Mouse (Mus musculus): ENCODE measurements at regions not wholly inside any gene's neighbourhood (a gene's known extent, or its start where the extent isn't known, plus 50 kb on each side); places are given as distances from the start of the nearest gene placed in this dataset.

DNA sequence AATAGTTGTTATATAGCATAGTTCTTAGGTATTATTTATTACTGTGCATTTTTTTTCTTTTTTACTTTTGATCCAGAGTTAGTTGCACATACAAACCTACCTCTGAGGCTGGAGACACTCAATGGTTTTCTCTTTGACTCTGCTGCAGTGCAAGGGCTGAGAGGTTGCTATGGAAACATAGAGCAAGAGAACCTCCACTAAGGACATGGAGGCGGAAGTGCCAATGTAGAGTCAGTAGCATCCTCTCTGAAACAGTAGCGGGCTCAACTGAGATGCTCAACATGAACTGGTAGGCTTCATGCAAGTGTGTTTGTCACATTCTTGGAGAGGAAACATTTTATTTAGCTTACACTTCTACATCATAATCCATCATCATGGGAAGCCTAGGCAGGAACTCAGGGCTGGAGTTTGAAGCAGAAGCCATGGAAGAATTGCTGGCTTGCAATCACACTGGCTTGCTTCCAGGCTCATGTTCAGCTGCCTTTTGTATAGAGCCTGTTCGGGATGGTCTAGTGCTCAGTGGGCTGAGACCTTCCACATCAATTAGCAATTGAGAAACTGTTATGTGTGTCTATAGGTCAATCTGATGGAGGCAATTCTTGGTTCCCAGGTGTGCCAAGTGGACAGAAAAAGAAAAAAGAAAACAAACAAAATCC is 2222.4 kb downstream of the 4930444P10Rik start:
- no peak for DNase-seq
- Histone ChIP-seq H3K36me3 (replicated peaks; ENCODE audit: insufficient read depth, low read length) (no peaks in the 10 kb centered on the region), H3K4me3 (ENCODE audit: low read depth, low read length) (no peak overlapping the region), H3K27ac (ENCODE audit: low read depth) (no peak overlapping the region), H3K9me3 (ENCODE audit: low read length) (no peaks in the 10 kb centered on the region), H3K27me3 (ENCODE audit: insufficient read depth, low read length) (no peaks in the 10 kb centered on the region), H3K9ac (replicated peaks) (no peak overlapping the region), H3K4me2 (ENCODE audit: low read depth, low read length) (no peak overlapping the region), H3K4me1 (ENCODE audit: insufficient read depth) (no peaks in the 10 kb centered on the region)
- ATAC-seq, result no peak
- 87% methylated on average over 3 of the region's 3 CpGs for WGBS (ENCODE audit: insufficient replicate concordance)
- no peak for TF ChIP-seq CTCF (IDR thresholded peaks at IDR 0.05; ENCODE audit: low read depth)
- no peak for TF ChIP-seq EP300 (IDR thresholded peaks at IDR 0.05; ENCODE audit: low read depth)

DNA sequence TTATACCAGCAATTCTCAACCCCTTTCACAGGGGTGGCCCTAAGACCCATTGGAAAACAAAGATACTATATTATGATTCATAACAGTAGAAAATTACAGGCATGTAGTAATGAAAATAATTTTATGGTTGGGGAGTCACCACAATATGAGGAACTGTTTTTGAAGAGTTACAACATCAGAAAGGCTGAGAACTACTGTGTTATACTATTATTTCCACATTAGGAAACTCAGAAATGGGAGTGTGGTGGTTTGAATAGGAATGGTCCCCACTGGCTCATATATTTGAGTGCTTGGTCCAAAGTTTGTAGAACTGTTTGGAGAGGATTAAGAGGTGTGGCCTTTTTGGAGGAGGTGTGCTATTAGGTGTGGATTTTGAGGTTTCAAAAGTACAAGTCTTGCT is 2227.4 kb downstream of the 4930444P10Rik start:
- no peaks in the 10 kb centered on the region for H3K36me3 ChIP-seq (replicated peaks; ENCODE audit: insufficient read depth, low read length)
- no peaks in the 10 kb centered on the region for H3K4me1 ChIP-seq (ENCODE audit: insufficient read depth)
- no peak overlapping the region for H3K4me3 ChIP-seq (ENCODE audit: low read depth, low read length)
- no peak overlapping the region for H3K9ac ChIP-seq (replicated peaks)
- H3K27me3 ChIP-seq (ENCODE audit: insufficient read depth, low read length), result no peaks in the 10 kb centered on the region
- no peak overlapping the region for H3K27ac ChIP-seq (ENCODE audit: low read depth)
- DNase-seq, result no peak
- no peak overlapping the region for H3K4me2 ChIP-seq (ENCODE audit: low read depth, low read length)
- TF ChIP-seq EP300 (IDR thresholded peaks at IDR 0.05; ENCODE audit: low read depth), result no peak
- TF ChIP-seq CTCF (IDR thresholded peaks at IDR 0.05; ENCODE audit: low read depth), result no peak
- H3K9me3 ChIP-seq (ENCODE audit: low read length), result no peaks in the 10 kb centered on the region
- no peak for ATAC-seq

DNA sequence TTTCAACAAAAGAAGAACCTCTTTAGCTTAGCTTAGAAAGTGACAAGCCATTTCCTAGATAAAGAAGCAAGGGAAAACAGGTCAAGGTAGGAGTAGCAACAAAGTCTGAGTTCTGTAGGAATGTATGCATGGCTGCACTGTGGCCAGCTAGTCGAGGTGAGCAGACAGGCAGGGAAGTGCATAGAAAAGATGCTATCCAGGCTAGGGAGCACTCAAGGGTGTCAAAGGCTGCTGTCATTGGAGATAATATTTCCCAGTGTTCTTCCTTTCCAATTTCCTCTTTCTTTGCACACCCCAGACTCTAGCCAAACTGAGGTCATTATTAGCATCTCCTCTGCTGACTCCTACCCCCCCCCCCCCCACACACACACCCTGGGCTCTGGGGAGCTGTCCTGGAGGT is 2229.4 kb downstream of the 4930444P10Rik start:
- 31% methylated on average over 1 of the region's 1 CpGs for WGBS (ENCODE audit: insufficient replicate concordance)
- TF ChIP-seq EP300 (IDR thresholded peaks at IDR 0.05; ENCODE audit: low read depth), result no peak
- TF ChIP-seq CTCF (IDR thresholded peaks at IDR 0.05; ENCODE audit: low read depth), result no peak
- no peak for ATAC-seq

DNA sequence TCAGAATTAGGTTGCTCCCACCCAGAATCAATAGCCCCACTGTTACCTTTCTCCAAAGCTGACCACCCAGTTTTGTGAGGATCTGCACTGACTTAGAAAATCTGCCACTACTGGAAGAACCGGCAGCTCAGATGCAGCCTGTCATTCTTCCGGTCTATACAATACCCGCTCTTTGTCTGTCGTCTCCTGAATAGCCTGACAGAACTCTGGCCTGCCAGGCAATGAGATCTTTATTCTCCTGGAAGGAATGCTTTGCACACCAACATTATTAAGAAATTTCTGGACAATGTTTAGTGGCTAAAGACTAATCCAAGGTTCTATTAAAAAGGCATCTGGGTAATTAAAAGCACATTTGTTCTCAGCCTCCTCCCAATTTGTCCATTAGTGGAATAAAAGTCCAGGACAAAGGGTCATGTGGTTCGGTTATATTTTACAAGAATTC is 2232.0 kb downstream of the 4930444P10Rik start:
- no peaks in the 10 kb centered on the region for H3K27me3 ChIP-seq (ENCODE audit: insufficient read depth, low read length)
- WGBS (ENCODE audit: insufficient replicate concordance), result 71% methylated on average over 5 of the region's 5 CpGs
- no peak for DNase-seq
- no peak overlapping the region for H3K4me2 ChIP-seq (ENCODE audit: low read depth, low read length)
- H3K4me3 ChIP-seq (ENCODE audit: low read depth, low read length), result no peak overlapping the region
- no peak overlapping the region for H3K27ac ChIP-seq (ENCODE audit: low read depth)
- H3K4me1 ChIP-seq (ENCODE audit: insufficient read depth), result no peaks in the 10 kb centered on the region
- TF ChIP-seq EP300 (IDR thresholded peaks at IDR 0.05; ENCODE audit: low read depth), result no peak
- no peak for TF ChIP-seq CTCF (IDR thresholded peaks at IDR 0.05; ENCODE audit: low read depth)
- H3K9me3 ChIP-seq (ENCODE audit: low read length), result no peaks in the 10 kb centered on the region
- no peaks in the 10 kb centered on the region for H3K36me3 ChIP-seq (replicated peaks; ENCODE audit: insufficient read depth, low read length)
- ATAC-seq, result no peak
- H3K9ac ChIP-seq (replicated peaks), result no peak overlapping the region

More for the DNA sequence above, 2229.4 kb downstream of the 4930444P10Rik start:
- Histone ChIP-seq H3K27ac (ENCODE audit: low read depth) (no peak overlapping the region), H3K9me3 (ENCODE audit: low read length) (no peaks in the 10 kb centered on the region), H3K27me3 (ENCODE audit: insufficient read depth, low read length) (no peaks in the 10 kb centered on the region), H3K4me1 (ENCODE audit: insufficient read depth) (no peaks in the 10 kb centered on the region), H3K4me2 (ENCODE audit: low read depth, low read length) (no peak overlapping the region), H3K4me3 (ENCODE audit: low read depth, low read length) (no peak overlapping the region), H3K36me3 (replicated peaks; ENCODE audit: insufficient read depth, low read length) (no peaks in the 10 kb centered on the region), H3K9ac (replicated peaks) (no peak overlapping the region)
- no peak for DNase-seq

DNA sequence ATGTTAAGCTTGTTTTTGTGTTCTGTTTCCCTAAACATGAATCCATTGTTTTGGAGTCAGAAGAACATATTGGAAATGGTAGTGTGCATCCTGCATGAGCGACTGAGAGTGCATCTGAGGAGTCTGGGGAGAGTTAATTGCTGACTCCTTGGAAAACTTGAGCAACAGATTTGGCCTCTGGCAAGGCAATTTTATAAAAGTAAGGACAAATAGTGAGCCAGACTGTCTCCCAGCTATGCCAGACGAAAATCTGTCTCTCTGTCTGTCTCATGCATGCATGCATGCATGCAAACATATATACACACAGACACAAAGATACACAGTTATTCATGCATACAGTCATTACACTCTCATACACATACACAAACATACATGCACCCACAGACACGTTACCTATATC is 2232.7 kb downstream of the 4930444P10Rik start:
- ATAC-seq (no peak), DNase-seq (no peak)
- Histone ChIP-seq H3K36me3 (replicated peaks; ENCODE audit: insufficient read depth, low read length) (no peaks in the 10 kb centered on the region), H3K9ac (replicated peaks) (no peak overlapping the region), H3K9me3 (ENCODE audit: low read length) (no peaks in the 10 kb centered on the region), H3K27ac (ENCODE audit: low read depth) (no peak overlapping the region), H3K4me3 (ENCODE audit: low read depth, low read length) (no peak overlapping the region), H3K4me2 (ENCODE audit: low read depth, low read length) (no peak overlapping the region), H3K4me1 (ENCODE audit: insufficient read depth) (no peaks in the 10 kb centered on the region), H3K27me3 (ENCODE audit: insufficient read depth, low read length) (no peaks in the 10 kb centered on the region)
- no peak for TF ChIP-seq CTCF (IDR thresholded peaks at IDR 0.05; ENCODE audit: low read depth)
- no peak for TF ChIP-seq EP300 (IDR thresholded peaks at IDR 0.05; ENCODE audit: low read depth)
- WGBS (ENCODE audit: insufficient replicate concordance), result 58% methylated on average over 3 of the region's 3 CpGs

DNA sequence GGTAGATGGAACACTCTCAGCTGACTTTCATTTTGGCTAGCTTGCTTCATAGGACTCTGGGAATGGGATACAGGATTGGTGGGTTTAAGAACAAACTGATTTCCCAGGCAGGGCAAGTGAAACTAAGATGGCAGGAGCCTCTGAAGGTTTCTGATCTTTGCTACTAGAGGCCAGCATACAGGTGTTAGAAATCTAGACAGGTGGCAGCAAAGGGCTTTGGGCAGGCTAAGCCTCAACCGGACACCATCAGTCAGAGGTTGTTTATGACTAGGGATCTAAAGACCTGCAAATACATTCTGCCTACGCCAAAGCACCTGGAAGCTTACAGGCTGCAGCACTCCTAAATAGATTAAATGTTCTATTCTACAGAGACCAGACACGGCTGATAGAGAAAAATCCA is 2233.4 kb downstream of the 4930444P10Rik start:
- H3K27me3 ChIP-seq (ENCODE audit: insufficient read depth, low read length), result no peaks in the 10 kb centered on the region
- DNase-seq (no peak), ATAC-seq (no peak)
- no peak overlapping the region for H3K4me3 ChIP-seq (ENCODE audit: low read depth, low read length)
- no peak overlapping the region for H3K4me2 ChIP-seq (ENCODE audit: low read depth, low read length)
- no peak overlapping the region for H3K9ac ChIP-seq (replicated peaks)
- no peaks in the 10 kb centered on the region for H3K9me3 ChIP-seq (ENCODE audit: low read length)
- no peaks in the 10 kb centered on the region for H3K4me1 ChIP-seq (ENCODE audit: insufficient read depth)
- no peak overlapping the region for H3K27ac ChIP-seq (ENCODE audit: low read depth)
- 59% methylated on average over 3 of the region's 3 CpGs for WGBS (ENCODE audit: insufficient replicate concordance)
- TF ChIP-seq CTCF (IDR thresholded peaks at IDR 0.05; ENCODE audit: low read depth) (peak; percentile 13; the same call in 1 of the 2 replicates), EP300 (IDR thresholded peaks at IDR 0.05; ENCODE audit: low read depth) (no peak)
- H3K36me3 ChIP-seq (replicated peaks; ENCODE audit: insufficient read depth, low read length), result no peaks in the 10 kb centered on the region
